ENCODE assay signal across 18 mouse cellular contexts in the genomic region with DNA sequence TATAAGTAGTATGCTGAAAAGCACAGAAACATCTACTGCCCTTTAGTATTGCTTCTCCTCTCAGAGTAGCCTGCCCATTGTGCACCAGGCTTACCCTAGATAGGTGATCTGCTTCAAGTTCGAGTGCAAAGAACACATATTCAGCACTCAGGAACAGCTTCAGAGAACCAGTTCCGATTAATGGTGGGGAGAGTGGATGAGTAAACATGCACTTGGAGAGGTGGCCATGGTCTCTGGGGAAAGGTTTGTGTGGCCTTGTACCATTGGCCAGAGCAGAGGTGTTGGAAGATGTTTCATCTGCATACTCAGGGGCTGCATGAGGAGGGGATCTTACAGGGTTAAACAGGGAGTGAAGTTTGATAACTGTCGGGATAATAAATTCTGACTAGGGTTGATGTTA. TPM values are rescaled to one million over a fixed set of nuclear protein-coding genes. Genes with fewer than 3 reads are reported as not detected.
"Had no signal": no experiment of that assay in that cellular context is flagged by ENCODE, and none has a peak within 500 bp of the region (broad histone marks: within the 10 kb centered on the region; RNA-seq: fewer than 3 reads in every experiment).

No protein-coding gene starts in this region.

- H3K9me3 ChIP-seq: liver, embryonic 13.5 days; liver, embryonic 15.5 days; megakaryocyte, embryonic 14.5 days; midbrain, embryonic 13.5 days; neural tube, embryonic 12.5 days; stomach, embryonic 15.5 days had no signal

- H3K36me3 ChIP-seq: liver, embryonic 13.5 days; liver, embryonic 15.5 days; midbrain, embryonic 13.5 days; neural tube, embryonic 12.5 days; stomach, embryonic 15.5 days had no signal

- H3K27ac ChIP-seq: liver, embryonic 13.5 days; liver, embryonic 15.5 days; macrophage; midbrain, embryonic 13.5 days; neural tube, embryonic 12.5 days; stomach, embryonic 15.5 days; stomach, postnatal 0 days had no signal

- H3K9ac ChIP-seq: liver, embryonic 13.5 days; liver, embryonic 15.5 days; liver, postnatal 0 days; midbrain, embryonic 13.5 days; neural tube, embryonic 12.5 days; stomach, embryonic 15.5 days had no signal

- H3K4me1 ChIP-seq: liver, embryonic 13.5 days; liver, embryonic 15.5 days; midbrain, embryonic 13.5 days; stomach, embryonic 15.5 days had no signal

- DNase-seq: liver; liver, embryonic 13.5 days; liver, postnatal 0 days; lung, postnatal 14 days; right cerebral cortex, postnatal 14 days; thymus, adult 2 months; thymus, postnatal 25 days; thymus, postnatal 4 days had no signal

- H3K4me3 ChIP-seq: liver, embryonic 13.5 days; liver, embryonic 15.5 days; megakaryocyte, embryonic 14.5 days; midbrain, embryonic 13.5 days; neural tube, embryonic 12.5 days; stomach, embryonic 15.5 days had no signal

- H3K4me2 ChIP-seq: liver, embryonic 11.5 days; liver, embryonic 13.5 days; liver, embryonic 15.5 days; midbrain, embryonic 13.5 days; neural tube, embryonic 12.5 days; stomach, embryonic 15.5 days had no signal

- ATAC-seq: liver, postnatal 0 days; midbrain, embryonic 13.5 days had no signal

- H3K27me3 ChIP-seq: liver, embryonic 13.5 days; liver, embryonic 15.5 days; midbrain, embryonic 13.5 days; neural tube, embryonic 12.5 days; stomach, embryonic 15.5 days had no signal

RNA-seq across cellular contexts. Expression of a gene that starts 39.8 kb away (rescaled TPM):
- polyA plus RNA-seq: liver, embryonic 11.5 days; macrophage; midbrain, embryonic 13.5 days; midbrain, postnatal 0 days; neural tube, embryonic 12.5 days; neural tube, embryonic 14.5 days had no signal
